8 mouse cellular contexts compared by ENCODE assay signal in genomic region chr7:45091001-45091990, GRCm38 (mm10). TPM values are rescaled to one million over a fixed set of nuclear protein-coding genes. Genes with fewer than 3 reads are reported as not detected.
DNase-seq lines count a peak whose midpoint lies in the region; ATAC-seq lines count a peak whose summit lies in the region.

No protein-coding gene starts in this region.

- H3K9ac ChIP-seq in forebrain, embryonic 14.5 days (ENCODE audit: low read length) = peak overlapping the region; percentile 57
- H3K9ac ChIP-seq in intestine, embryonic 15.5 days = peak overlapping the region; percentile 64
- peak overlapping the region; percentile 45 for H3K9ac ChIP-seq in midbrain, embryonic 14.5 days (replicated peaks; ENCODE audit: low read length)

- H3K9me3 ChIP-seq in forebrain, embryonic 14.5 days (replicated peaks; ENCODE audit: control insufficient read depth, low read length) = no peaks in the 10 kb centered on the region
- H3K9me3 ChIP-seq in intestine, embryonic 15.5 days = no peaks in the 10 kb centered on the region
- H3K9me3 ChIP-seq in midbrain, embryonic 14.5 days (ENCODE audit: control insufficient read depth, low read length) = no peaks in the 10 kb centered on the region

- H3K27me3 ChIP-seq in forebrain, embryonic 14.5 days (replicated peaks; ENCODE audit: control insufficient read depth, insufficient read depth, low read length) = no peaks in the 10 kb centered on the region
- H3K27me3 ChIP-seq in intestine, embryonic 15.5 days (replicated peaks) = no peaks in the 10 kb centered on the region
- H3K27me3 ChIP-seq in midbrain, embryonic 14.5 days (ENCODE audit: control insufficient read depth, insufficient read depth, low read length) = no peaks in the 10 kb centered on the region

- ATAC-seq in forebrain, embryonic 14.5 days = peak; percentile 63
- peak; percentile 56 for ATAC-seq in intestine, embryonic 15.5 days
- ATAC-seq in midbrain, embryonic 14.5 days (ENCODE audit: low FRiP score, low TSS enrichment) = 0 out of 2 replicates have a peak, but pooled peaks have one; percentile 14

- H3K4me1 ChIP-seq in forebrain, embryonic 14.5 days (ENCODE audit: control insufficient read depth, insufficient read depth, low read length) = peaks cover 8% of the 10 kb centered on the region; the same call in 1 of the 2 replicates
- H3K4me1 ChIP-seq in intestine, embryonic 15.5 days (replicated peaks) = peaks cover 17% of the 10 kb centered on the region
- H3K4me1 ChIP-seq in midbrain, embryonic 14.5 days (ENCODE audit: control insufficient read depth, insufficient read depth, low read length) = 0 out of 2 replicates have a peak, but pooled peaks cover 3% of the 10 kb centered on the region

- H3K36me3 ChIP-seq in forebrain, embryonic 14.5 days (ENCODE audit: control insufficient read depth, insufficient read depth, low read length) = peaks cover 6% of the 10 kb centered on the region; the same call in 1 of the 2 replicates
- H3K36me3 ChIP-seq in intestine, embryonic 15.5 days = peaks cover 18% of the 10 kb centered on the region
- H3K36me3 ChIP-seq in midbrain, embryonic 14.5 days (ENCODE audit: control insufficient read depth, insufficient read depth, low read length) = peaks cover 4% of the 10 kb centered on the region

- DNase-seq in urinary bladder, postnatal 25 days (ENCODE audit: low spot score) = peak; percentile 32
- no peak for DNase-seq in urinary bladder, postnatal 14 days (ENCODE audit: low spot score)
- no peak for DNase-seq in forebrain, embryonic 14.5 days (ENCODE audit: low spot score)
- DNase-seq in midbrain, embryonic 14.5 days = peak; percentile 19
- DNase-seq in cerebellum, adult 9-10 months = no peak
- DNase-seq in adrenal gland, postnatal 25 days = no peak
- no peak for DNase-seq in right cerebral cortex, postnatal 4 days

- H3K4me2 ChIP-seq in forebrain, embryonic 14.5 days (ENCODE audit: low read length) = peak overlapping the region; percentile 60
- peak overlapping the region; percentile 61 for H3K4me2 ChIP-seq in intestine, embryonic 15.5 days (replicated peaks)
- H3K4me2 ChIP-seq in midbrain, embryonic 14.5 days (ENCODE audit: low read length) = peak overlapping the region; percentile 64

- H3K27ac ChIP-seq in forebrain, embryonic 14.5 days (ENCODE audit: low read depth, low read length) = no peak overlapping the region
- H3K27ac ChIP-seq in intestine, embryonic 15.5 days = peak overlapping the region; percentile 82
- no peak overlapping the region for H3K27ac ChIP-seq in midbrain, embryonic 14.5 days (replicated peaks; ENCODE audit: low read depth, low read length)

- WGBS in forebrain, embryonic 14.5 days = 14% methylated on average over 35 of the region's 35 CpGs
- 13% methylated on average over 35 of the region's 35 CpGs for WGBS in intestine, embryonic 15.5 days
- 17% methylated on average over 35 of the region's 35 CpGs for WGBS in midbrain, embryonic 14.5 days

- H3K4me3 ChIP-seq in forebrain, embryonic 14.5 days (ENCODE audit: low read depth, low read length) = peak overlapping the region; percentile 31
- peak overlapping the region; percentile 50 for H3K4me3 ChIP-seq in intestine, embryonic 15.5 days (replicated peaks)
- H3K4me3 ChIP-seq in midbrain, embryonic 14.5 days (replicated peaks; ENCODE audit: low read depth, low read length) = peak overlapping the region; percentile 39

RNA-seq across cellular contexts. Expression of gene Rcn3, which starts 0.7 kb away (rescaled TPM):
- polyA plus RNA-seq in forebrain, embryonic 14.5 days (2014; fragmentation: Nextera tagmentation; extraction: Ambion mirVana) = 67.4 and 73.9 TPM in 2 replicates
- 265 and 267 TPM in 2 replicates for polyA plus RNA-seq in intestine, embryonic 15.5 days (2015; fragmentation: Nextera tagmentation; extraction: Ambion mirVana)
- polyA plus RNA-seq in midbrain, embryonic 14.5 days (2014; fragmentation: Nextera tagmentation; extraction: Ambion mirVana) = 31.2 and 59.3 TPM in 2 replicates
- 27.7 and 33.5 TPM in 2 replicates for total RNA-seq in adrenal gland, postnatal 25 days (2021)

RNA-seq across cellular contexts. Expression of gene Fcgrt, which starts 12.4 kb away (rescaled TPM):
- polyA plus RNA-seq in forebrain, embryonic 14.5 days (2014; fragmentation: Nextera tagmentation; extraction: Ambion mirVana) = 20.3 and 26.9 TPM in 2 replicates
- polyA plus RNA-seq in intestine, embryonic 15.5 days (2015; fragmentation: Nextera tagmentation; extraction: Ambion mirVana) = 153 and 168 TPM in 2 replicates
- polyA plus RNA-seq in midbrain, embryonic 14.5 days (2014; fragmentation: Nextera tagmentation; extraction: Ambion mirVana) = 4.8 and 21.8 TPM in 2 replicates
- 88.4 and 96.1 TPM in 2 replicates for total RNA-seq in adrenal gland, postnatal 25 days (2021)

RNA-seq across cellular contexts. Expression of gene Prrg2, which starts 28.8 kb away (rescaled TPM):
- polyA plus RNA-seq in forebrain, embryonic 14.5 days (2014; fragmentation: Nextera tagmentation; extraction: Ambion mirVana) = 12.0 and 13.4 TPM in 2 replicates
- 29.2 and 29.5 TPM in 2 replicates for polyA plus RNA-seq in intestine, embryonic 15.5 days (2015; fragmentation: Nextera tagmentation; extraction: Ambion mirVana)
- polyA plus RNA-seq in midbrain, embryonic 14.5 days (2014; fragmentation: Nextera tagmentation; extraction: Ambion mirVana) = 10.1 and 12.2 TPM in 2 replicates
- total RNA-seq in adrenal gland, postnatal 25 days (2021) = 19.2 and 21.4 TPM in 2 replicates

RNA-seq across cellular contexts. Expression of gene Nosip, which starts 29.1 kb away (rescaled TPM):
- 70.4 and 71.8 TPM in 2 replicates for polyA plus RNA-seq in forebrain, embryonic 14.5 days (2014; fragmentation: Nextera tagmentation; extraction: Ambion mirVana)
- polyA plus RNA-seq in intestine, embryonic 15.5 days (2015; fragmentation: Nextera tagmentation; extraction: Ambion mirVana) = 49.5 and 50.5 TPM in 2 replicates
- polyA plus RNA-seq in midbrain, embryonic 14.5 days (2014; fragmentation: Nextera tagmentation; extraction: Ambion mirVana) = 55.3 and 65.9 TPM in 2 replicates
- 46.5 and 67.2 TPM in 2 replicates for total RNA-seq in adrenal gland, postnatal 25 days (2021)

RNA-seq across cellular contexts. Expression of gene Rps11, which starts 32.9 kb away (rescaled TPM):
- 981 and 1,280 TPM in 2 replicates for polyA plus RNA-seq in forebrain, embryonic 14.5 days (2014; fragmentation: Nextera tagmentation; extraction: Ambion mirVana)
- polyA plus RNA-seq in intestine, embryonic 15.5 days (2015; fragmentation: Nextera tagmentation; extraction: Ambion mirVana) = 1,711 TPM in 2 replicates
- 915 and 960 TPM in 2 replicates for polyA plus RNA-seq in midbrain, embryonic 14.5 days (2014; fragmentation: Nextera tagmentation; extraction: Ambion mirVana)
- 1,211 and 1,259 TPM in 2 replicates for total RNA-seq in adrenal gland, postnatal 25 days (2021)

Comparison
In these comparisons a context has a peak if more than half of its experiments do, and no peak if none do; other contexts are left out.
1. DNase-seq: peak in urinary bladder, postnatal 25 days (single experiment) and midbrain, embryonic 14.5 days (single experiment); none in urinary bladder, postnatal 14 days (single experiment), forebrain, embryonic 14.5 days (single experiment), cerebellum, adult 9-10 months (single experiment), adrenal gland, postnatal 25 days (single experiment) and right cerebral cortex, postnatal 4 days (single experiment).
2. Peak in every context shown above with its lines, with median percentiles within 50 percentile points of each other: ATAC-seq, H3K4me2 ChIP-seq, H3K4me3 ChIP-seq and H3K9ac ChIP-seq.